Mouse (Mus musculus) frontal cortex, postnatal 10 days (tissue): ENCODE data around the gene Il18r1.
A peak's percentile ranks its signal among the peaks of the same experiment; 100 is the strongest.

Source experiments
- DNase-seq, 2 experiments: peaks; one replicate each; pipeline ENCODE4 v3.0.0; 2022; ENCODE audit warnings: low spot score in 2 of 2, mixed read lengths in 1 of 2

Il18r1 gene

GRCm38 (mm10) chr1:40494594-40494993 lies 29.2 kb downstream of the Il18r1 start:
- DNase-seq: no peak

- no peak for DNase-seq
Observed at GRCm38 (mm10) chr1:40499708-40500107, 34.4 kb downstream of the Il18r1 start.

GRCm38 (mm10) chr1:40501126-40501525 lies 35.8 kb downstream of the Il18r1 start:
- no peak for DNase-seq

- no peak for DNase-seq
Observed at GRCm38 (mm10) chr1:40501546-40502398, 36.4 kb downstream of the Il18r1 start.

DNA sequence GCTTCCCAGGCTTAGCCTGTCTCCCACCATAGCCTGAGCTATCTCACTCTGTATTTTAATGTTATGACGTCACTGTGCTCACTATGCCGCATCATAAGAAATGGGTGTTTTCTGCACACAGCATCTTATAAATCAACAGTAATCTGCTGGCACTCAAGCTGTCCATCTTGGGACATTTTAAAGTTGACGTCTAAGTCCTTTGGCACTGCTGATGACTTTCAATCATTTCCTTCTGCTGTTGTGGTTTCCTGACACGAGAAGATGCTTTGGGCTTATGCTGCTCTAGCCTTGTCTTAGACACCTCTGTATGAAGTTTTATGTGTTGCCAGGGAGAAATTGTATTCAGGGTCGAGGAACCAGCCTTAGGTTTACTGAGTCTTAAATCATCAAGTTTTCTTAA lies 39.2 kb downstream of the Il18r1 start:
- DNase-seq: no peak

DNA sequence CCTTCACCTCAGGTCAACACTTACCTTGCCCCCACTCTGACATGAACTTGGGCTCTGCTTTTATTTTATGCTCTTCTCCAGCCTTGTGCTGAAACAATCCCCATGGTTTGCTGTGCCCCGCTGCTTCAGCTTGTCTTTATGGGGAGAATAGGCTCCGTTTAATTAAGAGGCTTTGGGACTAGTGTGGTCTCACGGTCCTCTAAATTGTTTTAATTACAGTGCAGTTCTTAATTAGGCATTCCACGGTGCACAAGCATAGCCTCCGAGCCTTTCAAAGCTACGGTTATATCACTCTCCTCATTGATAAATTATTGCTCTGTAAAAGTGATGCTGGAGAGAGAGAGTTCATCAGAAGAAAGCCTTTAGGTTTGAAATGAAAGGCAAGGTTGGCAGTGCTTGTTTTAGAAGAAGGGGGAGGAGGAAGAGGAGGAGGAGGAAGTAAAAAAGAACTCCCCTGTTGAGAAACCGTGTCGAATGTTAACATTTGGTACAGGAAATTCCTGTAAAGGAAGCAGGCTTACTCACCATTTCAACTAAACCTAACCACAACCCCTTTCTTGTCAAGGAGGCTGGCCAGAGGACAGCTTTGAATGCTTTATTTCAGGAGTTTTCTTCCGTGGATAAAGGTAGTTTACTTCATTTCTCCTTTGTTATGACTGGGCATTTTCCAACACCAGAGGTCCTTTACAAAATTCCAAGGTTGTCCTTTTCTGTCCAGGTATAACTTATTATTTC lies 49.7 kb downstream of the Il18r1 start, which contains the start of gene Il18rap:
Il18rap (plus strand) TSS at position 512 of the 735 bp plus-strand sequence.
- DNase-seq: no peak

DNA sequence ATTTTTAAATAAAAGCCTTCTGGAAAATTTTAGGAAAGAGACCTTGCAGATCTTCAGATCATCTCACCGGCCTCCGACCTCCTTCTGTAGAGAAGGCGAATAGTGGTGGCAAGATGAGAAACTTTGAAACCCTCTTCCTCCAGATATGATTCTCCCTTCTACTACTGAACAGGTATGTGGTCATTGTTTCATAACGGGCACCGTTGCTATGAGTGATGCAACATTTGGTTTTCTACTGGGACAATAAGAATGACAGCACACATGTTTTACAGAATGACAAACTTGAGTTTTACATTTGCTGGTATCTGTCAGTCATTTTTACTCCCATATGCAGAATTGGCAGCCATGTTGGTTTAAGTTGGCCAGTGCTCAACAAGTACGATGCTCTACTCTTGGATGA lies 51.0 kb downstream of the Il18r1 start:
- no peak for DNase-seq

DNA sequence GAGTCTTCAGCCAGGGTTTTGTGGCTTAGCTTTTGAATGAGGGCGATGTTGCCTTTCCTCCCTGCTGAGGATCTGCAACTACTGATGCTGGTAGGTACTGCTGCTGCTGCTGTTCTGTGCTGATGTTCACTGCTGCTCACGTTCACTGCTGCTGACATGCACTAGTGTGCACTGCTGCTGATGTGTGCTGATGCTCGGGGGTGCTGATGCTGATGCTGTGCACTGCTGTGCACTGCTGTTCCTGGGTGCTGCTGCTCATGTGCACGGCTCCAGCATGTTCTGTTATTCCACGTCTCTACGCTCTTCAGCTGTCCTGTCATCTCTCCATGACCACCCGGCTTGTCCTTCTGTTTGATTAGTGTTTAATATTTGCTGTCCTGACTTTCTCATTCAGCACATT lies 57.6 kb downstream of the Il18r1 start:
- no peak for DNase-seq

- DNase-seq: no peak
Observed at GRCm38 (mm10) chr1:40523971-40524722, 58.8 kb downstream of the Il18r1 start.

DNA sequence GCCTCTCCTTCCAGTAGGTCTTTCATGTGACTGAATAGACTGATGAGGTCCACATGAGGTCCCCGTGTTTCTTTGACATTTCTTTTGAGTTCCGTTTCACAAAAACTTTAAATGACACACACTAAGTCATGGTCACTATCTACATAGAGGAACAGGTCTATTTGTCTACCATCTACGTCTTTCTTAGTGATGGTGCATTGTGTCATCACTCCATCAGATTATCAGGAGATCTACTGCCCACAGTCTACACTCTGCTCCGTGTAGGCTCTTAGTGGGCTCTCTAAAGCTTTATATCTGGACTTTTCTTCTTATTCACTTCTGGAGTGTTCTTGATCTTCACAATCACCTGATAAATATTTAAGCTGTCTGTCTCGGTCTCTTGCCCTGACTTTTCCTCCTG lies 63.9 kb downstream of the Il18r1 start:
- DNase-seq: no peak

- no peak for DNase-seq
Observed at GRCm38 (mm10) chr1:40537577-40537976, 72.2 kb downstream of the Il18r1 start.

- DNase-seq: peak in 1 of 2 experiments; percentile 35
Observed at GRCm38 (mm10) chr1:40544650-40545049, 79.3 kb downstream of the Il18r1 start.

- no peak for DNase-seq
Observed at GRCm38 (mm10) chr1:40546645-40547044, 81.3 kb downstream of the Il18r1 start.

DNA sequence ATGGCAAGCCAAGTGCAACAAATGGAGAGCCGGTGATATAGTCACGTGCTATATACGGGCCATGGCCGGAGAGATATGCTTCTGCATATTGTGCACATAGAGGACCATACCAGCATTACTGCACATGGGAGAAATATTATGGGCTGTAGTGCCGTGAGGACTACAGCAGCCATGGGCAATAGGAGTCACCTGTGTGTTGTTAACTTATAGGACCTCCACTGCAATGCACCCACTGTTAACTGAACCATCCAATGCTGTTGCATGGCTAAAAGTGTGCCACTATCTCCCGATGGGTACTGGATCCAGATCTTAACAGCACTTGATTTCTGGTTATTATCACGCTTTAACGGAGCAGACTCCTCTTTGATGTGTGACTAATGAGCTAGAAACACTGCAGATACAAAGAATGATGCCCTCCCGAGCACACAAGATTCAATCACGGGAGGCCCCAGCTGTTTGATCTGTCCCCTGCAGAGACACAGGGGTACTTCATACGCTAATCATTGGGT lies 81.8 kb downstream of the Il18r1 start:
- no peak for DNase-seq

DNA sequence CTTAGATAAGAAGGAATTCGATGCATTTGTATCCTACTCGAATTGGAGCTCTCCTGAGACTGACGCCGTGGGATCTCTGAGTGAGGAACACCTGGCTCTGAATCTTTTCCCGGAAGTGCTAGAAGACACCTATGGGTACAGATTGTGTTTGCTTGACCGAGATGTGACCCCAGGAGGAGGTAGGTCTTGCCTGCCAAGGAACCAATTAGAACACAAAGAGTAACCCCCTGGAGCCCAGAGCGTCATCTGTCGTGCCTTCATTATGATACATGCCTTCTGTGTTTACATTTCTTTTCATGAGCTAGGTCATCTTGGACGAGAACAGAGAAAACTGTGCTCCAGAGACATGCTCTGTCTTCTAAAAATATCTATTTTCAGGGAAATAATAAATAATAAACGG lies 82.4 kb downstream of the Il18r1 start:
- no peak for DNase-seq
